Mouse (Mus musculus) adrenal gland, adult 8-10 months (tissue): ENCODE results near the gene Kcnk10. TPM values are rescaled to one million over a fixed set of nuclear protein-coding genes. Genes with fewer than 3 reads are reported as not detected.

Experiments used
- DNase-seq: peaks from one replicate; pipeline ENCODE4 v3.0.0; 2022
- total RNA-seq, 4 experiments: library from RNA; stranded (reverse); gene quantifications; 2 replicates each; pipeline ENCODE4 v1.2.4; 2022

Gene Kcnk10
- total RNA-seq, 4 experiments from 2014 or later: 0.10 TPM; not detected in 3

- DNase-seq: no peak
Observed at GRCm38 (mm10) chr12:98406598-98406997, 171.5 kb downstream of the Kcnk10 start.

DNA sequence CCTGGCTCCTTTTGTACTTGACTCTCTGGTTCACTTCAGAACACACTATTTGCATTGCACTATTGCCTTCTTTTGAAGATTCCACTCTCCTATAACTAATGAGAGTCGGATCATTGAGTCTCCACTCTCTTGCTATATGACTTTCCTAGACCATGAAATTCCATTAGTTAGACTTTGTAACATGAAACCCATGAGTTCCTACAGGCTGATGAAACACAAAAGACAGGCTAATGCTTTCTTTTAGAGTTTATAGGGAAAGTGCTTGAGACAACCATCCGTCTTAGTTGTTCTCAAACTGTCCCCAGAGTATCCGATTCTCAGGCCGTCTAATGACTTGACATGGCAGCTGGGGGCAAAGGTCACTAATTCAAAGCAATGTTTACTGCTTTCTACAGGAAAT, 172.0 kb downstream of the Kcnk10 start:
- DNase-seq: no peak

DNA sequence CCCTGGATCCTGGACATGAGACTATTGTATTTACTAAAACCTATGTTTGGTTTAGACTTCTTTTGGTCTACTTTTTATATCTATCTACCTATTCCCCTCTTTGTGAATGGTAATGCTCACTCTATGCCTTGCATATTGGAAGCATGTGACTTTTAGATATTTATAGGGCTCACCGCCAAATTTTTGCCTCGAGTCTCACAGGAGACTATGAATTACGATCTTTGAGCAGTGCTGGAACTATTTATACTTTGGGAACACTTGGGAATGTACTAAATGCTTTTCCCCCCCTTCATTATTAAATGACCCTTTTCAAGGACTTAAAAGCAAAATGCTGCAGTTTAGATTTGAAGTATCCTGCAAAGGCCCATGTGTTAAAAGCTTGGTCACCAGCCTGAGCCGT, 181.5 kb downstream of the Kcnk10 start:
- no peak for DNase-seq

DNA sequence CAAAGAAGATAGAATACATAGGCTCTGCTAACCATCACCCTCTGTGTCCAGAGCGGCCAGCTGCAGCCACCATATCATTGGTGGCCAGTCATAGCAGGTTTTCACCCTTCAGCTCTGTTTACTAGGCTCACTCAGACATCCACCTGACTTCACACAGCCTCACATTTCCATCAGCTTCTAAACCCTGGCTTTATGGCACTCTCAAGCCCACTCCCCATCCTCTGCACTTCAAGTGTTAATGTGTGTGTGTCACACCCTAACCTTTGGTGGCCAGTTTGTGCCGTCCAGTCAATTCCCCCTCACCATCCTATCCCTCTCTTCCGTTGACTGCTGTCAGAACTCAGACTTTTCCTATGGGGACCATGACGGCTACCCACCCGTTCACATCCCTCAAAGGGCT, 184.0 kb downstream of the Kcnk10 start:
- no peak for DNase-seq

- DNase-seq: no peak
Observed at GRCm38 (mm10) chr12:98391347-98391746, 186.8 kb downstream of the Kcnk10 start.

GRCm38 (mm10) chr12:98389618-98390017, 188.5 kb downstream of the Kcnk10 start:
- no peak for DNase-seq

Other genes starting within 250 kb of the Kcnk10 start
- gene Spata7, start 49.8 kb upstream of the Kcnk10 start, total RNA-seq: 10 to 100 TPM; 10.3 to 23.2 (median 14.0) TPM
- 10 to 100 TPM; 18.8 to 37.6 (median 27.7) TPM for gene Ptpn21, start 159.1 kb upstream of the Kcnk10 start, total RNA-seq
- 100 to 1,000 TPM in 2 of 4 experiments, 10 to 100 TPM in 2; 76.0 to 104 (median 90.1) TPM for gene Zc3h14, start 168.7 kb upstream of the Kcnk10 start, total RNA-seq